Mouse (Mus musculus) adrenal gland, adult 8-10 months (tissue): Measurements from ENCODE around the gene Cfap36. TPM values are rescaled to one million over a fixed set of nuclear protein-coding genes. Genes with fewer than 3 reads are reported as not detected.

Experiments
- DNase-seq: peaks from one replicate; pipeline ENCODE4 v3.0.0; 2022
- total RNA-seq, 4 experiments: library from RNA; stranded (reverse); gene quantifications; 2 replicates each; pipeline ENCODE4 v1.2.4; 2022

The Cfap36 gene
- total RNA-seq, 4 experiments from 2014 or later = 51.1 to 82.6 (median 64.0) TPM

DNA sequence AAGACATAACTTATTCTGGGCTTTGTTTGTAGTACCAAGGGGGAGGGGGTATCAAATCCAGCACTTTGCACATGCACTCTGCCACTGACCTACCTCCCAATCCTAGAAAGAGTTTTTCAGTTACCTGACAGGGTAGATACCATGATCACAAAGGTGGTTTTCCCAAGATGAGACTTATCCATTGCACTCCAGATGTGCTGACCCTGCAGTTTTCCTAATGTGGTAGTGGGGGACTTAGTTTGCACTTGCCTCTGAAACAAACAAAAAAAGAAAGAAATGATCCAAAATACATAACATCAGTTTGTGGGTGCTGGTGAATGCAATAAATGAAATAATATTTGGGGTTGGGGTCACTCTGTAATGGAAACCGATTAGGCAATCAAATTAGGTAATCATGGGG lies 67.9 kb downstream of the Cfap36 start:
- no peak for DNase-seq

- no peak for DNase-seq
These were observed 73.3 kb downstream of the Cfap36 start for GRCm38 (mm10) chr11:29173706-29174436.

- peak; percentile 43 for DNase-seq
These were observed 74.0 kb downstream of the Cfap36 start for GRCm38 (mm10) chr11:29173125-29173631.

DNA sequence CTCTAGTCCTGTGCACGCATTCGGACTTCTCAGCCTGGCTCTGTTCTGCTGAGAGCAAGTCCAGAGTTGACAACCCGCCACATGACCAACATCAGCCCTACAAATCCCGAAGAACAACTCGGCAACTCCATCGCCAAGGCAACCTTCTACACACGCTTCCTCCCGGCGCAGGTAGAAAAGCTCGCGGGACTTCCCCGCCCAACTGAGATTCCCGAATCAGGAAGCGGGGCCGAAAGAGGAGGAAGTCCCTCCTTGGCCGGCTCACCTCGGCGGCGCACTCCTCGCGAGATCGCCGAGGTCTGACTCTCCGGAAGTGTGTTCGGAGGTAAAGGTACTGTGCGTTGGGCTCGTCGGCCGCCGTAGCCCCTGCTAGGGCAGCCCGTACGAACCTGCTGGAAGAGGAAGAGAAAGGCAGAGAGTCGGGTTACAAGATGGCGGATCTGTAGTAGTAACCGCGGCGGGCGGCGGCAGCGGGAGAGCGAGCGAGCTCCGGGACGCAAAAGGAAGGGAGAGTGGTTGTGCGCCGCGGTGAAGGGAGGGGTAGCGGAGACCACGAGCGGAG lies 74.6 kb downstream of the Cfap36 start, which contains the start of gene Ppp4r3b:
Ppp4r3b (plus strand) TSS at position 328 of the 562 bp plus-strand sequence.
- DNase-seq = peak; percentile 99

GRCm38 (mm10) chr11:29171959-29172391 lies 75.2 kb downstream of the Cfap36 start:
- peak; percentile 52 for DNase-seq

Other genes with a start within 250 kb of the Cfap36 start
- gene Pnpt1, start 116.7 kb downstream of the Cfap36 start, total RNA-seq = 10 to 100 TPM; 37.0 to 49.0 (median 43.5) TPM
- gene Ppp4r3b, start 74.5 kb downstream of the Cfap36 start, total RNA-seq = 100 to 1,000 TPM in 1 of 4 experiments, 10 to 100 TPM in 3; 77.0 to 101 (median 87.0) TPM
- 10 to 100 TPM; 10.8 to 17.4 (median 13.8) TPM for gene Ccdc88a, start 126.2 kb upstream of the Cfap36 start, total RNA-seq